Mouse (Mus musculus): ENCODE measurements around the gene Fam83e. TPM values are rescaled to one million over a fixed set of nuclear protein-coding genes. Genes with fewer than 3 reads are reported as not detected.

Gene Fam83e
- polyA plus RNA-seq, 1 experiment from 2014 or later, result 0.80 TPM

- H3K4me2 ChIP-seq (ENCODE audit: low read depth, low read length, severe bottlenecking), result no peak overlapping the region
- ATAC-seq (replicated peaks; ENCODE audit: low FRiP score) (no peak), DNase-seq (ENCODE audit: low spot score) (no peak)
- no peak overlapping the region; the same call in 1 of the 2 replicates for H3K9ac ChIP-seq (ENCODE audit: low read length)
- no peak overlapping the region for H3K27ac ChIP-seq (ENCODE audit: low read depth, low read length)
- H3K4me3 ChIP-seq (ENCODE audit: low read depth, low read length), result no peak overlapping the region
- H3K9me3 ChIP-seq (ENCODE audit: control insufficient read depth, low read length), result no peaks in the 10 kb centered on the region
- 56% methylated on average over 8 of the region's 10 CpGs for WGBS
- H3K4me1 ChIP-seq (replicated peaks; ENCODE audit: control insufficient read depth, insufficient read depth, low read length), result no peaks in the 10 kb centered on the region
- H3K36me3 ChIP-seq (ENCODE audit: control insufficient read depth, insufficient read depth, low read length), result no peaks in the 10 kb centered on the region
- H3K27me3 ChIP-seq (ENCODE audit: control insufficient read depth, insufficient read depth, low read length), result no peaks in the 10 kb centered on the region
These were observed 28.4 kb downstream of the Fam83e start for GRCm38 (mm10) chr7:45749401-45749800.

- DNase-seq (ENCODE audit: low spot score), result no peak
These were observed 29.1 kb downstream of the Fam83e start for GRCm38 (mm10) chr7:45750162-45750561.

GRCm38 (mm10) chr7:45755703-45756102 lies 34.7 kb downstream of the Fam83e start:
- WGBS, result 62% methylated on average over 6 of the region's 6 CpGs
- Histone ChIP-seq H3K4me3 (ENCODE audit: low read depth, low read length) (no peak overlapping the region), H3K27me3 (ENCODE audit: control insufficient read depth, insufficient read depth, low read length) (peaks cover 9% of the 10 kb centered on the region), H3K9ac (ENCODE audit: low read length) (no peak overlapping the region), H3K9me3 (ENCODE audit: control insufficient read depth, low read length) (no peaks in the 10 kb centered on the region), H3K36me3 (ENCODE audit: control insufficient read depth, insufficient read depth, low read length) (no peaks in the 10 kb centered on the region), H3K4me1 (replicated peaks; ENCODE audit: control insufficient read depth, insufficient read depth, low read length) (0 out of 2 replicates have a peak, but pooled peaks cover 3% of the 10 kb centered on the region), H3K27ac (ENCODE audit: low read depth, low read length) (no peak overlapping the region), H3K4me2 (ENCODE audit: low read depth, low read length, severe bottlenecking) (no peak overlapping the region)
- ATAC-seq (replicated peaks; ENCODE audit: low FRiP score) (no peak), DNase-seq (ENCODE audit: low spot score) (no peak)

More at GRCm38 (mm10) chr7:45750162-45750561, 29.1 kb downstream of the Fam83e start:
- 81% methylated on average over 9 of the region's 9 CpGs for WGBS
- H3K9me3 ChIP-seq (ENCODE audit: control insufficient read depth, low read length), result no peaks in the 10 kb centered on the region
- ATAC-seq (replicated peaks; ENCODE audit: low FRiP score), result no peak
- H3K36me3 ChIP-seq (ENCODE audit: control insufficient read depth, insufficient read depth, low read length), result no peaks in the 10 kb centered on the region
- no peak overlapping the region for H3K27ac ChIP-seq (ENCODE audit: low read depth, low read length)
- H3K9ac ChIP-seq (ENCODE audit: low read length), result no peak overlapping the region
- H3K4me2 ChIP-seq (ENCODE audit: low read depth, low read length, severe bottlenecking), result no peak overlapping the region
- H3K4me1 ChIP-seq (replicated peaks; ENCODE audit: control insufficient read depth, insufficient read depth, low read length), result no peaks in the 10 kb centered on the region
- H3K27me3 ChIP-seq (ENCODE audit: control insufficient read depth, insufficient read depth, low read length), result no peaks in the 10 kb centered on the region
- H3K4me3 ChIP-seq (ENCODE audit: low read depth, low read length), result no peak overlapping the region

- Histone ChIP-seq H3K9me3 (ENCODE audit: control insufficient read depth, low read length) (no peaks in the 10 kb centered on the region), H3K36me3 (ENCODE audit: control insufficient read depth, insufficient read depth, low read length) (no peaks in the 10 kb centered on the region), H3K4me3 (ENCODE audit: low read depth, low read length) (peak overlapping the region; percentile 2; the same call in 1 of the 2 replicates), H3K4me2 (ENCODE audit: low read depth, low read length, severe bottlenecking) (peak overlapping the region; percentile 32; the same call in 1 of the 2 replicates), H3K4me1 (replicated peaks; ENCODE audit: control insufficient read depth, insufficient read depth, low read length) (0 out of 2 replicates have a peak, but pooled peaks cover 3% of the 10 kb centered on the region), H3K27ac (ENCODE audit: low read depth, low read length) (no peak overlapping the region), H3K9ac (ENCODE audit: low read length) (peak overlapping the region; percentile 23; the same call in 1 of the 2 replicates), H3K27me3 (ENCODE audit: control insufficient read depth, insufficient read depth, low read length) (peaks cover 9% of the 10 kb centered on the region)
- WGBS, result 13% methylated on average over 25 of the region's 27 CpGs
- ATAC-seq (replicated peaks; ENCODE audit: low FRiP score) (no peak), DNase-seq (ENCODE audit: low spot score) (peak; percentile 55)
These were observed 38.4 kb downstream of the Fam83e start for GRCm38 (mm10) chr7:45759400-45759799.

- ATAC-seq (replicated peaks; ENCODE audit: low FRiP score) (no peak), DNase-seq (ENCODE audit: low spot score) (no peak)
- no peaks in the 10 kb centered on the region for H3K36me3 ChIP-seq (ENCODE audit: control insufficient read depth, insufficient read depth, low read length)
- 71% methylated on average over 5 of the region's 5 CpGs for WGBS
- H3K4me2 ChIP-seq (ENCODE audit: low read depth, low read length, severe bottlenecking), result no peak overlapping the region
- H3K9ac ChIP-seq (ENCODE audit: low read length), result no peak overlapping the region
- H3K27me3 ChIP-seq (ENCODE audit: control insufficient read depth, insufficient read depth, low read length), result peaks cover 9% of the 10 kb centered on the region
- no peak overlapping the region for H3K4me3 ChIP-seq (ENCODE audit: low read depth, low read length)
- 0 out of 2 replicates have a peak, but pooled peaks cover 3% of the 10 kb centered on the region for H3K4me1 ChIP-seq (replicated peaks; ENCODE audit: control insufficient read depth, insufficient read depth, low read length)
- H3K9me3 ChIP-seq (ENCODE audit: control insufficient read depth, low read length), result no peaks in the 10 kb centered on the region
- no peak overlapping the region for H3K27ac ChIP-seq (ENCODE audit: low read depth, low read length)
These were observed 39.1 kb downstream of the Fam83e start for GRCm38 (mm10) chr7:45760151-45760550.

GRCm38 (mm10) chr7:45765995-45766394 lies 45.0 kb downstream of the Fam83e start:
- no peaks in the 10 kb centered on the region for H3K4me1 ChIP-seq (replicated peaks; ENCODE audit: control insufficient read depth, insufficient read depth, low read length)
- no peak overlapping the region for H3K4me2 ChIP-seq (ENCODE audit: low read depth, low read length, severe bottlenecking)
- H3K9ac ChIP-seq (ENCODE audit: low read length), result no peak overlapping the region
- H3K27me3 ChIP-seq (ENCODE audit: control insufficient read depth, insufficient read depth, low read length), result no peaks in the 10 kb centered on the region
- H3K4me3 ChIP-seq (ENCODE audit: low read depth, low read length), result no peak overlapping the region
- ATAC-seq (replicated peaks; ENCODE audit: low FRiP score) (no peak), DNase-seq (ENCODE audit: low spot score) (no peak)
- no peak overlapping the region for H3K27ac ChIP-seq (ENCODE audit: low read depth, low read length)
- 68% methylated on average over 8 of the region's 8 CpGs for WGBS
- H3K36me3 ChIP-seq (ENCODE audit: control insufficient read depth, insufficient read depth, low read length), result no peaks in the 10 kb centered on the region
- H3K9me3 ChIP-seq (ENCODE audit: control insufficient read depth, low read length), result no peaks in the 10 kb centered on the region

- no peak overlapping the region for H3K4me3 ChIP-seq (ENCODE audit: low read depth, low read length)
- WGBS, result 51% methylated on average over 8 of the region's 8 CpGs
- ATAC-seq (replicated peaks; ENCODE audit: low FRiP score), result no peak
These were observed 45.8 kb downstream of the Fam83e start for GRCm38 (mm10) chr7:45766764-45767163.

GRCm38 (mm10) chr7:45767500-45767899 lies 46.5 kb downstream of the Fam83e start:
- no peaks in the 10 kb centered on the region for H3K4me1 ChIP-seq (replicated peaks; ENCODE audit: control insufficient read depth, insufficient read depth, low read length)
- H3K27me3 ChIP-seq (ENCODE audit: control insufficient read depth, insufficient read depth, low read length), result no peaks in the 10 kb centered on the region
- WGBS, result 93% methylated on average over 6 of the region's 6 CpGs
- H3K27ac ChIP-seq (ENCODE audit: low read depth, low read length), result no peak overlapping the region
- H3K4me3 ChIP-seq (ENCODE audit: low read depth, low read length), result no peak overlapping the region
- no peak for DNase-seq (ENCODE audit: low spot score)
- no peaks in the 10 kb centered on the region for H3K9me3 ChIP-seq (ENCODE audit: control insufficient read depth, low read length)
- no peaks in the 10 kb centered on the region for H3K36me3 ChIP-seq (ENCODE audit: control insufficient read depth, insufficient read depth, low read length)
- H3K4me2 ChIP-seq (ENCODE audit: low read depth, low read length, severe bottlenecking), result no peak overlapping the region
- no peak overlapping the region for H3K9ac ChIP-seq (ENCODE audit: low read length)
- ATAC-seq (replicated peaks; ENCODE audit: low FRiP score), result no peak

More at GRCm38 (mm10) chr7:45766764-45767163, 45.8 kb downstream of the Fam83e start:
- Histone ChIP-seq H3K36me3 (ENCODE audit: control insufficient read depth, insufficient read depth, low read length) (no peaks in the 10 kb centered on the region), H3K4me2 (ENCODE audit: low read depth, low read length, severe bottlenecking) (no peak overlapping the region), H3K27me3 (ENCODE audit: control insufficient read depth, insufficient read depth, low read length) (no peaks in the 10 kb centered on the region), H3K9ac (ENCODE audit: low read length) (no peak overlapping the region), H3K27ac (ENCODE audit: low read depth, low read length) (no peak overlapping the region), H3K4me1 (replicated peaks; ENCODE audit: control insufficient read depth, insufficient read depth, low read length) (no peaks in the 10 kb centered on the region), H3K9me3 (ENCODE audit: control insufficient read depth, low read length) (no peaks in the 10 kb centered on the region)
- DNase-seq (ENCODE audit: low spot score), result no peak

GRCm38 (mm10) chr7:45770427-45771082 lies 49.5 kb downstream of the Fam83e start:
- H3K4me3 ChIP-seq (ENCODE audit: low read depth, low read length), result no peak overlapping the region
- no peak for ATAC-seq (replicated peaks; ENCODE audit: low FRiP score)
- no peak overlapping the region for H3K4me2 ChIP-seq (ENCODE audit: low read depth, low read length, severe bottlenecking)
- no peak for DNase-seq (ENCODE audit: low spot score)
- H3K9ac ChIP-seq (ENCODE audit: low read length), result no peak overlapping the region
- H3K4me1 ChIP-seq (replicated peaks; ENCODE audit: control insufficient read depth, insufficient read depth, low read length), result no peaks in the 10 kb centered on the region
- H3K9me3 ChIP-seq (ENCODE audit: control insufficient read depth, low read length), result no peaks in the 10 kb centered on the region
- no peaks in the 10 kb centered on the region for H3K36me3 ChIP-seq (ENCODE audit: control insufficient read depth, insufficient read depth, low read length)
- 71% methylated on average over 8 of the region's 8 CpGs for WGBS
- no peaks in the 10 kb centered on the region for H3K27me3 ChIP-seq (ENCODE audit: control insufficient read depth, insufficient read depth, low read length)
- no peak overlapping the region for H3K27ac ChIP-seq (ENCODE audit: low read depth, low read length)
